Mouse (Mus musculus): Measurements from ENCODE around the gene Grk4. TPM values are rescaled to one million over a fixed set of nuclear protein-coding genes. Genes with fewer than 3 reads are reported as not detected.
"Not testable (repeated sequence)": the region's sequence is repeated elsewhere in the genome, so short reads cannot be mapped to it uniquely, and the experiment has no call there.

Grk4 gene
- polyA plus RNA-seq, 1 experiment from 2014 or later = 1.7 TPM

DNA sequence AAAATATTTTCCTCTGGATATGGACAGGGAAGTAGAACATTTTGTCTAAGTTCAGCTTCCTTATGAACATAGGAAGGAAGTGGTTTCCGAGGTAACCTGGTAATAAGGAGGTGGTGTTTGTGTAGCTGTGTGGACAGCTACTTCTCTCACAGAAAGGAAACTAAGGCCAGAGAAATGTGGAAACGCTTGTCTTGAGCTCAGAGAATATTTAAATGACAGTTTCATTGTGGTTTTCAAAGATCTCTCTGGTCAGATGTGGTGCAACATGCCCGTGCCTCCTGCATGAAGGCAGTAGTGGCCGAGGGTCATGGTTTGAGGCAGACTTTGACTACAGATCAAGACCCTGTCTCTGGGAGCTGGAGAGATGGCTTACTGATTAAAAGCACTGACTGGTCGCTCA is 35.3 kb downstream of the Grk4 start:
- no peaks in the 10 kb centered on the region for H3K4me1 ChIP-seq (ENCODE audit: insufficient read depth)
- H3K36me3 ChIP-seq (ENCODE audit: insufficient read depth) = no peaks in the 10 kb centered on the region
- no peak overlapping the region for H3K27ac ChIP-seq (ENCODE audit: low read depth)
- H3K27me3 ChIP-seq (ENCODE audit: insufficient read depth, low read length) = no peaks in the 10 kb centered on the region
- 71% methylated on average over 5 of the region's 5 CpGs for WGBS
- DNase-seq = peak; percentile 8
- H3K4me2 ChIP-seq = no peak overlapping the region
- no peak overlapping the region for H3K4me3 ChIP-seq (ENCODE audit: low read depth, low read length)
- no peak for ATAC-seq (ENCODE audit: insufficient read depth)
- TF ChIP-seq CTCF (IDR thresholded peaks at IDR 0.05; ENCODE audit: low read depth) = no peak
- H3K9me3 ChIP-seq (ENCODE audit: low read depth, low read length) = no peaks in the 10 kb centered on the region
- H3K9ac ChIP-seq = no peak overlapping the region

DNA sequence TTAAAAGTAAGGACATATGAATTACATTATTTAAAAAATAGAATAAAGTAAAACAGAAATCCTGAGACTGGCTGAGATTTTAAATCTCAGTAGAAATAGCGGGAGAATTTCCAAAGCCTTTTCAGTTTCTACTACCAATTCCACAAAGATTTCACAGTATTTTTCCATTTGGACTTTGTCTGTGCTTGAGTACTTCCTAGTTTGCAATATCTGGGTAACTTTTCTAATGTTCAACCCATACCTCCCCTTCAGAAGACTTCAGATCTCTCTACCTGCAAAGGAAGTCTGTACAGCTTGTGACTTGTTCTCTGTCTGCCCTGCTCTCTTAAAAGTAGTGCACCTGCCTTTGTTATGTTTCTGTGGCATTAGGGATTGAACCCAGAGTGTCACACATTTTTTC is 48.3 kb downstream of the Grk4 start:
- H3K4me2 ChIP-seq = no peak overlapping the region
- DNase-seq = no peak
- ATAC-seq (ENCODE audit: insufficient read depth) = no peak
- H3K36me3 ChIP-seq (ENCODE audit: insufficient read depth) = no peaks in the 10 kb centered on the region
- no peak overlapping the region for H3K27ac ChIP-seq (ENCODE audit: low read depth)
- no peak overlapping the region for H3K9ac ChIP-seq
- WGBS = 87% methylated on average over 1 of the region's 1 CpGs
- no peak for TF ChIP-seq CTCF (IDR thresholded peaks at IDR 0.05; ENCODE audit: low read depth)
- no peak overlapping the region for H3K4me3 ChIP-seq (ENCODE audit: low read depth, low read length)
- no peaks in the 10 kb centered on the region for H3K4me1 ChIP-seq (ENCODE audit: insufficient read depth)
- no peaks in the 10 kb centered on the region for H3K27me3 ChIP-seq (ENCODE audit: insufficient read depth, low read length)
- H3K9me3 ChIP-seq (ENCODE audit: low read depth, low read length) = no peaks in the 10 kb centered on the region

DNA sequence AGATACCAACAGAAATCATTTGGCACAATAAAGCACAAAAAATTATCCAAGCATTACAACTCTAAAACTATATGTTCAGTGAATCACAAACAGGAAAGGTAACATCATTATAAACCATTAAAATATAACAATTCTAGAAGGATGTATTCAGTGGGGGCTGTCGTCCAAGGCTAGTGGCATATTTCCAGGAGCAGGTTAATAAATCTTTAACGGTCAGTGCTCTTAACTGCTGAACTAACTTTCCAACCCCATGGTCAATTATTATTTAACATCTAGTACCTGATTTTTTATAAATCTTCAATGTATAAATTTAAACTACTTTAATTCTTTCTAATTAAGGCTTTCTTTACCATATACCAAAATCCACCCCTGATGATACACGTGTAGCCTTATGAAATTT is 54.2 kb downstream of the Grk4 start:
- ATAC-seq (ENCODE audit: insufficient read depth); H3K36me3 ChIP-seq (ENCODE audit: insufficient read depth); H3K9me3 ChIP-seq (ENCODE audit: low read depth, low read length); H3K4me1 ChIP-seq (ENCODE audit: insufficient read depth); H3K4me3 ChIP-seq (ENCODE audit: low read depth, low read length); DNase-seq; H3K9ac ChIP-seq; H3K4me2 ChIP-seq; H3K27ac ChIP-seq (ENCODE audit: low read depth); H3K27me3 ChIP-seq (ENCODE audit: insufficient read depth, low read length): not testable (repeated sequence)
- 64% methylated on average over 3 of the region's 3 CpGs for WGBS

DNA sequence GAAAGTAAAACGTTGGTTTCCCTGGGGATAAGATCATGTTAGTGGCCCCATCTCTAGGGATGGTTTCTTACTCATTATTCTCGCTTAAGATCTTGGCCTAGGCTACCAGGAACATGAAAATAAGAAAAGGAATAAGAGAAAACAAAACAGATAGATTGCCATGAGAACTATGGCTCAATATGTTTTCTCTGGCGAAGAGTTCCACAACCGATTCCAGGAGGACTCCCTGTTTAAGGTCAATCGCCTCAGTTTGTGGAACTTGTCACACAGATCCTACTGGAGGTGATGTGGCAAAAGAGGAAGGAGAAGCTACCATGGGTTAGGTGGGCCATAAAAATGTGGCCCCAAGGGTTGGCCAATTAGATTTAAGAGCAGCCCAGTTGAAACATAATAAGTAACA is 54.6 kb downstream of the Grk4 start:
- no peak overlapping the region for H3K4me3 ChIP-seq (ENCODE audit: low read depth, low read length)
- no peak overlapping the region for H3K9ac ChIP-seq
- DNase-seq (no peak), ATAC-seq (ENCODE audit: insufficient read depth) (no peak)
- H3K4me2 ChIP-seq = no peak overlapping the region
- H3K27me3 ChIP-seq (ENCODE audit: insufficient read depth, low read length) = no peaks in the 10 kb centered on the region
- no peaks in the 10 kb centered on the region for H3K36me3 ChIP-seq (ENCODE audit: insufficient read depth)
- H3K27ac ChIP-seq (ENCODE audit: low read depth) = no peak overlapping the region
- WGBS = 78% methylated on average over 5 of the region's 5 CpGs
- no peak for TF ChIP-seq CTCF (IDR thresholded peaks at IDR 0.05; ENCODE audit: low read depth)
- no peaks in the 10 kb centered on the region for H3K9me3 ChIP-seq (ENCODE audit: low read depth, low read length)
- H3K4me1 ChIP-seq (ENCODE audit: insufficient read depth) = no peaks in the 10 kb centered on the region

DNA sequence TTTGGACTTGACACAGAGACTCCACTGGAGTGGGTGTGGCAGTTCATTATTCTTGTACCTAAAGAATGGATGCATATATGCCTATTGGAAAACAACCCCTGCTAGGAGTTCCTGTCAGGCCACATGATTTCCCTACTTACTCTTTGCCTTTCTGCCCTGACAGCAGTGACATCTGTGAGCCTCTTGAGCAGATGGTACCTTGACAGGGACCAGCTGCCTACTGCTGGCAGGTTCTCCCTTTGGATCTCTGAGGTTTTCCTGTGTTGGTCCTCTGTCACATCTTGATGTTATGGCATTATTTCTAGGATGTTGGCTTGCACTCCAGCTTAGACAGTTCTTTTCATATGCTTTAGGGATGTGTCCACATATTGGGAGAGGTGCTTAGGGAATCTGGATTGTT is 69.0 kb downstream of the Grk4 start:
- no peak for DNase-seq
- no peak overlapping the region for H3K9ac ChIP-seq

DNA sequence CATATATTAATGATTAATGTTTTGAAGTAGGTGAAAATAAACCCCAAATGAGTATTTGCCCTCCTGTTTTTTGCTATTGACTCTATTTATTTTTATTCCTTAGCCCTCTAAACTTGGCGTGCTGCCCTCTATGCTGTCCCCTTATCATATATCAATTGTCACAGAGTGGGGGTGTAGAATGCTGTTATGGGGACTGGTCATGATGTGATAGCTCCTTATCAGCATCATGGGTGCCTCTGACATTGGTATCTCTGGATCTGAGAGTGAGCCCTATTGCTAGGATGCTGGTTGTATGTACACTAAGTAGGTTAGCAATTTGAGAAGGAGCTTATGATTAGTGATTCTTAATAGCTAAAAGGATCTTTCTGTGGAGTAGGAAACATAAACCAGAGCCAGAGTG is 70.1 kb downstream of the Grk4 start:
- H3K4me2 ChIP-seq = no peak overlapping the region
- no peaks in the 10 kb centered on the region for H3K4me1 ChIP-seq (ENCODE audit: insufficient read depth)
- H3K27me3 ChIP-seq (ENCODE audit: insufficient read depth, low read length) = no peaks in the 10 kb centered on the region
- no peak overlapping the region for H3K4me3 ChIP-seq (ENCODE audit: low read depth, low read length)
- H3K9ac ChIP-seq = no peak overlapping the region
- no peak overlapping the region for H3K27ac ChIP-seq (ENCODE audit: low read depth)
- H3K36me3 ChIP-seq (ENCODE audit: insufficient read depth) = no peaks in the 10 kb centered on the region
- 21% methylated on average over 1 of the region's 1 CpGs for WGBS
- DNase-seq (no peak), ATAC-seq (ENCODE audit: insufficient read depth) (no peak)
- no peak for TF ChIP-seq CTCF (IDR thresholded peaks at IDR 0.05; ENCODE audit: low read depth)
- H3K9me3 ChIP-seq (ENCODE audit: low read depth, low read length) = no peaks in the 10 kb centered on the region

More for the DNA sequence above, 69.0 kb downstream of the Grk4 start:
- no peaks in the 10 kb centered on the region for H3K4me1 ChIP-seq (ENCODE audit: insufficient read depth)
- H3K4me2 ChIP-seq = no peak overlapping the region
- ATAC-seq (ENCODE audit: insufficient read depth) = no peak
- no peaks in the 10 kb centered on the region for H3K36me3 ChIP-seq (ENCODE audit: insufficient read depth)
- no peak overlapping the region for H3K27ac ChIP-seq (ENCODE audit: low read depth)
- H3K9me3 ChIP-seq (ENCODE audit: low read depth, low read length) = no peaks in the 10 kb centered on the region
- H3K4me3 ChIP-seq (ENCODE audit: low read depth, low read length) = no peak overlapping the region
- TF ChIP-seq CTCF (IDR thresholded peaks at IDR 0.05; ENCODE audit: low read depth) = no peak
- H3K27me3 ChIP-seq (ENCODE audit: insufficient read depth, low read length) = no peaks in the 10 kb centered on the region

DNA sequence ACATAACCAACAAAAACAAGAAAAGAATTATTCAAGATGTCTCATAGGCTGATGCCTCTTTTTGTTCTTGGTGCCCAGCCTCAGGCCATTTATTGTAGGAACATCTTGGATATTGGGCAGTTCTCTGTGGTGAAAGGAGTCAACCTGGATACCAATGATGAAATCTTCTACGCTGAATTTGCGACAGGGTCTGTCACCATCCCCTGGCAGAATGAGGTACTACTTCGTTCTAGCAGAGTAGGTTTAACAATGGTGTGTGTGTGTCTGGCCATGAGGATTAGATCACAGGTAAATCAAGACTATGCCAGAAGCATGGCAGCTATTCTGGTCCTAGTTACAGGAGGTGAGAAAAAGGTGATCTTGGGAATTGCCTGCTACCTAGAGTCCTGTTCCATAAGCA is 91.3 kb downstream of the Grk4 start:
- 0 out of 2 replicates have a peak, but pooled peaks have one; percentile 2 for TF ChIP-seq CTCF (IDR thresholded peaks at IDR 0.05; ENCODE audit: low read depth)
- Histone ChIP-seq H3K27ac (ENCODE audit: low read depth) (no peak overlapping the region), H3K36me3 (ENCODE audit: insufficient read depth) (no peaks in the 10 kb centered on the region), H3K4me1 (ENCODE audit: insufficient read depth) (no peaks in the 10 kb centered on the region), H3K4me2 (no peak overlapping the region), H3K9ac (no peak overlapping the region), H3K9me3 (ENCODE audit: low read depth, low read length) (no peaks in the 10 kb centered on the region), H3K27me3 (ENCODE audit: insufficient read depth, low read length) (no peaks in the 10 kb centered on the region), H3K4me3 (ENCODE audit: low read depth, low read length) (no peak overlapping the region)
- WGBS = 49% methylated on average over 3 of the region's 3 CpGs
- ATAC-seq (ENCODE audit: insufficient read depth) = no peak
- no peak for DNase-seq

DNA sequence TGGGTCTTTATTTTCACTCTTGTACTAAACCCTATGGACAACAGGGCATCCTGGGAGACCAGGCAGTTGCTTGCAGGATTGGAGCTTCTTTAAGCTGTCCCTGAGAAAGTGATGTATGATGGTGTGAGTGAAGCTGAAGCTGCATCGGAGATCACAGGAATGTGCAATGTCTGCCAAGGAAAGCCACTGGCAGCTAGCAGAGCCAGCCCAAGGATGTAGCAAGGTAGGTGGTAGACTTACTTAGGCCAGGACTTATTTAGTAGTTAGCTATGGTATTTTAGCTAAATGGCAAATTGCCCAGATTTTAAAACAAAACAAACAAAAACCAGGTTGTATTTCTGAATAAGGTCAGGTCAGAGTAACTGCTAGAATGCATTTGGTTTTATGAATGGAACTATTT is 98.6 kb downstream of the Grk4 start:
- WGBS = 50% methylated on average over 1 of the region's 1 CpGs
- TF ChIP-seq CTCF (IDR thresholded peaks at IDR 0.05; ENCODE audit: low read depth) = no peak
- ATAC-seq (ENCODE audit: insufficient read depth) = no peak

More for the DNA sequence above, 98.6 kb downstream of the Grk4 start:
- H3K4me1 ChIP-seq (ENCODE audit: insufficient read depth) = peaks cover 9% of the 10 kb centered on the region
- no peak overlapping the region for H3K4me2 ChIP-seq
- peak; percentile 10 for DNase-seq
- no peak overlapping the region for H3K27ac ChIP-seq (ENCODE audit: low read depth)
- no peak overlapping the region for H3K4me3 ChIP-seq (ENCODE audit: low read depth, low read length)
- H3K36me3 ChIP-seq (ENCODE audit: insufficient read depth) = no peaks in the 10 kb centered on the region
- H3K9ac ChIP-seq = no peak overlapping the region
- H3K9me3 ChIP-seq (ENCODE audit: low read depth, low read length) = no peaks in the 10 kb centered on the region
- H3K27me3 ChIP-seq (ENCODE audit: insufficient read depth, low read length) = no peaks in the 10 kb centered on the region

Measured in lung, embryonic 14.5 days (tissue).